Mouse (Mus musculus): ENCODE measurements around the gene Upk3bl.

DNA sequence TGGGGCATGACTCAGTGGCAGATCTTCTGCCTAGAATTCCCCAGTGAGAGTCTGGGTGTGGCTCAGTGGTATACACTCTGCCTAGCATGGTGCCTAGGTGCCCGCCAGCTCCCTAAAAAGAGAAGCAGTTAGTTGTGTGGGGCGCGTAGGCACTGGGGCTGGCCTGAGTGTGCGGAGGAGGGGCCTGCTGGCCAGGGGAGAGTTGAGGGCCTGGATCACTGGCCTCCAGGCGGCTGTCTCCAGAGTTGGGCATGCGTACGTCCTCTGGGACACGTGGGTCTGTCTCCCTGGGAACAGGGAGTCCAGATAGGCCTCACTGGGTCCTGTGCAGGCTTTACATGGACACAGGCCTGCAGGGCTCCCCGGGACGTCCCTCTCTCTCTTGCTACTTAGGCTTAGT lies 39.4 kb upstream of the Upk3bl start:
- no peak for TF ChIP-seq FLI1 (IDR thresholded peaks at IDR 0.05; ENCODE audit: low read length)
- TF ChIP-seq GATA1 (IDR thresholded peaks at IDR 0.05; ENCODE audit: borderline replicate concordance, low read length): no peak

Measured in megakaryocyte, embryonic 14.5 days (primary cell).